ENCODE assay signal across 7 mouse cellular contexts in the genomic region with DNA sequence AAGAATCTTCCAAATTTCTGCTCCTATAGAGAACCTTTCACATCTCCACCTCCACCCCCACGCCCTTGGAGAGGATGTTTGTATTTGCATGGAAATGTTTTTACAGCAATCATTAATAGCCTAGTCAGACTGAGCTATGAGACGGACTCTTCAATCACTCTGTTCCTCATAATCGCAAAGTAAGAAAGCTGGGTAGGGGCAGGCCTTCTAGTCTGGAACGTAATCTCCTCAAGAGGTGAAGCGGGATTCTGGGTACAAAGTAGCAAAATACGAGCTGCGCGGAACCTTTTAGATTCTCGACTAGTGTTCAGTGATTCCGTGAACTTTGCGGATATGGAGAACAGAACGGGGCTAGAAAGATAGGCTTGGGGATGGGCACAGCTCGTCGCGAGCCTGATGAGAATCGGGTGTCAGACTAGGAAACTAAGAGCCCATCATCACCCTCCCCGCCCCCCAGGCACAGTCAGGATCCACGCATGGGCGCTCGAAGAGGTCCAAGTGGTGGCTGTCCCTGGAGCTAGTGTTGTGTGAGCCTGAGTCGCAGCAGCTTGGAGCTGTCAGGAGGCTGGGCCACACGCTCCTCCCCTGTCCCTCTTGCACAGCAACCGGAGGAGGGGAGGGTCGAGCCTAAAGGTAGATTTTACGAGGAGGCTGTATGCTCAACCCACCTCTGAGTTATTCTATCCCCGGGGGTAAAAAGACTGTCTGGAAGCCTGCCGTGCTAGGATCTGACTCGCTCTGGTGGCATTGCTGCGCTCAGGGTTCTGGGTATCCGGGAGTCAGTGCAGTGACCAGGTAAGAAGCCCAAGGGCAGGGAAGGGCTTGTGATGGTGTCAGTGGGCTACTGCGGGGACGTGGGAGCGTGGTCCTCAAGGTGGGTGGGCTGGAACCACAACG. TPM values are rescaled to one million over a fixed set of nuclear protein-coding genes. Genes with fewer than 3 reads are reported as not detected.
DNase-seq lines count a peak whose midpoint lies in the region; ATAC-seq and TF ChIP-seq lines count a peak whose summit lies in the region.

Gene Pla2g7, plus strand, starts transcription at position 107 of the 897 bp plus-strand sequence.

- no peaks in the 10 kb centered on the region for H3K27me3 ChIP-seq in hindbrain, embryonic 14.5 days (ENCODE audit: control insufficient read depth, insufficient read depth, low read length)
- no peaks in the 10 kb centered on the region for H3K27me3 ChIP-seq in small intestine, adult 2 months (ENCODE audit: control insufficient read depth, insufficient read depth, low read length)

- no peaks in the 10 kb centered on the region; the same call in 1 of the 2 replicates for H3K4me1 ChIP-seq in hindbrain, embryonic 14.5 days (replicated peaks; ENCODE audit: control insufficient read depth, insufficient read depth, low read length)
- peaks cover 4% of the 10 kb centered on the region; the same call in 1 of the 2 replicates for H3K4me1 ChIP-seq in small intestine, adult 2 months (ENCODE audit: control insufficient read depth, insufficient read depth, insufficient read length, low read length)

- no peak for TF ChIP-seq CTCF in gastrocnemius, adult 2 months (IDR thresholded peaks at IDR 0.05)
- no peak for TF ChIP-seq CTCF in small intestine, adult 2 months (IDR thresholded peaks at IDR 0.05; ENCODE audit: extremely low read depth, insufficient read length, insufficient replicate concordance, low read depth, low read length)

- H3K27ac ChIP-seq in gastrocnemius, adult 2 months: peak within 1 kb of the TSS; percentile 81
- peak within 1 kb of the TSS; percentile 64 for H3K27ac ChIP-seq in hindbrain, embryonic 14.5 days
- H3K27ac ChIP-seq in small intestine, adult 2 months (ENCODE audit: insufficient read depth, low read depth, low read length): peak within 1 kb of the TSS; percentile 34

- intact Hi-C loops in gastrocnemius, adult 2 months (cut with DNase I): no loop called here

- H3K4me3 ChIP-seq in gastrocnemius, adult 2 months: peak within 1 kb of the TSS; percentile 71
- H3K4me3 ChIP-seq in hindbrain, embryonic 14.5 days (replicated peaks; ENCODE audit: low read length): peak within 1 kb of the TSS; percentile 35
- H3K4me3 ChIP-seq in small intestine, adult 2 months (ENCODE audit: low read depth, low read length): peak within 1 kb of the TSS; percentile 53

- peak; percentile 87 for ATAC-seq in hindbrain, embryonic 14.5 days (ENCODE audit: low FRiP score)
- peak; percentile 56; the same call in 1 of the 2 replicates for ATAC-seq in megakaryocyte progenitor cell, adult 5-6 weeks (replicated peaks; ENCODE audit: poor library complexity)

- H3K9ac ChIP-seq in hindbrain, embryonic 14.5 days: peak within 1 kb of the TSS; percentile 58

- under 1% methylated on average over 34 of the region's 34 CpGs for WGBS in hindbrain, embryonic 14.5 days
- 3% methylated on average over 34 of the region's 34 CpGs for WGBS in small intestine, adult 2 months

- no peak for DNase-seq in adrenal gland, adult 8-10 months
- DNase-seq in cerebellum, postnatal 36 days: peak; percentile 20 to 21
- peak; percentile 64 for DNase-seq in gastrocnemius, adult 2 months
- DNase-seq in hindbrain, embryonic 14.5 days (ENCODE audit: low spot score): peak; percentile 64
- peak; percentile 39 to 56 for DNase-seq in left cerebral cortex, adult 8-10 months (ENCODE audit: low spot score in 2 of 2)

- TF ChIP-seq POLR2A in small intestine, adult 2 months (IDR thresholded peaks at IDR 0.05; ENCODE audit: low read depth, low read length): no peak

- H3K36me3 ChIP-seq in hindbrain, embryonic 14.5 days (replicated peaks; ENCODE audit: control insufficient read depth, insufficient read depth): no peaks in the 10 kb centered on the region
- no peaks in the 10 kb centered on the region for H3K36me3 ChIP-seq in small intestine, adult 2 months (ENCODE audit: control insufficient read depth, insufficient read depth, low read length)

- no peaks in the 10 kb centered on the region for H3K9me3 ChIP-seq in hindbrain, embryonic 14.5 days (ENCODE audit: control insufficient read depth, low read length)

- H3K4me2 ChIP-seq in hindbrain, embryonic 14.5 days (replicated peaks): peak within 1 kb of the TSS; percentile 67

RNA-seq across cellular contexts. Expression of gene Pla2g7, which starts in this region (rescaled TPM):
- 10 to 100 TPM; 15.0 to 22.2 (median 17.6) TPM for total RNA-seq in adrenal gland, adult 8-10 months (2022)
- total RNA-seq in gastrocnemius, adult 2 months (2021): 10 to 100 TPM; 21.5 to 40.7 TPM
- 105 and 113 TPM in 2 replicates for polyA plus RNA-seq in hindbrain, embryonic 14.5 days (2014; fragmentation: Nextera tagmentation; extraction: Ambion mirVana)
- 100 to 1,000 TPM in 1 of 4 experiments, 10 to 100 TPM in 3; 83.8 to 107 (median 92.0) TPM for total RNA-seq in left cerebral cortex, adult 8-10 months (2022)
- total RNA-seq in megakaryocyte progenitor cell, adult 5-6 weeks (2015): 1.3 and 2.0 TPM in 2 replicates
- total RNA-seq in megakaryocyte progenitor cell, adult 5-6 weeks (2017): 0.88 and 3.2 TPM in 2 replicates
- polyA plus RNA-seq in small intestine, adult 2 months (2012; rRNA removed): 3.8 and 6.3 TPM in 2 replicates

Comparison
In these comparisons a context has a peak if more than half of its experiments do, and no peak if none do; other contexts are left out.
1. RNA of gene Pla2g7 (polyA plus RNA-seq): 105 to 113 TPM in hindbrain, embryonic 14.5 days; 3.8 to 6.3 TPM in small intestine, adult 2 months; every median in the first group is over 10 times any median in the second.
2. Peak in every context shown above with its lines, with median percentiles within 50 percentile points of each other: H3K27ac ChIP-seq and H3K4me3 ChIP-seq.